Mouse (Mus musculus) liver, embryonic 13.5 days (tissue): ENCODE measurements at regions not wholly inside any gene's neighbourhood (a gene's known extent, or its start where the extent isn't known, plus 50 kb on each side); places are given as distances from the start of the nearest gene placed in this dataset.
A peak's percentile ranks its signal among the peaks of the same experiment; 100 is the strongest.

Experiments
- ATAC-seq: fragments of 200-750 bp; cut with Nextera tagmentation; 2 replicates; pipeline ENCODE4 v1.8.0; 2017; ENCODE audit warnings: low read depth, mild to moderate bottlenecking, moderate number of reproducible peaks, moderate library complexity
- DNase-seq: peaks from one replicate; pipeline ENCODE4 v3.0.0; 2022
- H3K27ac ChIP-seq: fragments of 300-500 bp; sonication (generic); 2 replicates; pipeline ENCODE4 v1.5.1; 2015; ENCODE audit warnings: moderate library complexity, mild to moderate bottlenecking, inconsistent platforms
- H3K27me3 ChIP-seq: fragments of 300-500 bp; sonication (generic); 2 replicates; pipeline ENCODE4 v1.6.1; 2015; ENCODE audit warnings: mild to moderate bottlenecking, inconsistent platforms
- H3K36me3 ChIP-seq: fragments of 300-500 bp; sonication (generic); 2 replicates; pipeline ENCODE4 v1.6.1; 2015; ENCODE audit warnings: mild to moderate bottlenecking, inconsistent platforms
- H3K4me1 ChIP-seq: fragments of 300-500 bp; sonication (generic); replicated peaks from 2 replicates; pipeline ENCODE4 v1.6.1; 2015; ENCODE audit warnings: inconsistent platforms
- H3K4me2 ChIP-seq: fragments of 300-500 bp; sonication (generic); 2 replicates; pipeline ENCODE4 v1.6.1; 2015; ENCODE audit warnings: inconsistent platforms, mild to moderate bottlenecking, moderate library complexity
- H3K4me3 ChIP-seq: fragments of 300-500 bp; sonication (generic); replicated peaks from 2 replicates; pipeline ENCODE4 v1.5.1; 2015; ENCODE audit warnings: mild to moderate bottlenecking, inconsistent platforms
- H3K9ac ChIP-seq: fragments of 300-500 bp; sonication (generic); 2 replicates; pipeline ENCODE4 v1.6.1; 2015; ENCODE audit warnings: mild to moderate bottlenecking, inconsistent platforms
- H3K9me3 ChIP-seq: fragments of 300-500 bp; sonication (generic); replicated peaks from 2 replicates; pipeline ENCODE4 v1.6.1; 2016; ENCODE audit warnings: inconsistent platforms
- WGBS: fragments of 180-500 bp; shearing (Covaris S2); methylation state at CpG from one replicate; pipeline ENCODE4 v1.1.7; 2015; ENCODE audit not compliant: insufficient replicate concordance; 5-methylcytosine and 5-hydroxymethylcytosine counted together

GRCm38 (mm10) chr4:53231867-53232266 is 72.2 kb upstream of the Abca1 start:
- H3K4me3 ChIP-seq = no peak overlapping the region
- ATAC-seq (no peak), DNase-seq (no peak)
- no peak overlapping the region for H3K27ac ChIP-seq
- H3K4me2 ChIP-seq = no peak overlapping the region
- WGBS = 61% methylated on average over 4 of the region's 4 CpGs
- no peaks in the 10 kb centered on the region for H3K27me3 ChIP-seq
- no peaks in the 10 kb centered on the region for H3K36me3 ChIP-seq
- no peak overlapping the region for H3K9ac ChIP-seq
- H3K4me1 ChIP-seq = no peaks in the 10 kb centered on the region
- H3K9me3 ChIP-seq = no peaks in the 10 kb centered on the region

- Histone ChIP-seq H3K4me1 (no peaks in the 10 kb centered on the region), H3K4me3 (no peak overlapping the region), H3K9me3 (no peaks in the 10 kb centered on the region), H3K4me2 (no peak overlapping the region), H3K27me3 (no peaks in the 10 kb centered on the region), H3K27ac (no peak overlapping the region), H3K9ac (no peak overlapping the region), H3K36me3 (no peaks in the 10 kb centered on the region)
- DNase-seq (no peak), ATAC-seq (no peak)
- 79% methylated on average over 2 of the region's 2 CpGs for WGBS
Observed at GRCm38 (mm10) chr4:53231046-53231445, 71.4 kb upstream of the Abca1 start.

- WGBS = 50% methylated on average over 4 of the region's 4 CpGs
- no peak for DNase-seq
Observed at GRCm38 (mm10) chr4:53228444-53228843, 68.7 kb upstream of the Abca1 start.

GRCm38 (mm10) chr4:53227771-53228170 is 68.1 kb upstream of the Abca1 start:
- Histone ChIP-seq H3K4me3 (no peak overlapping the region), H3K27ac (no peak overlapping the region), H3K27me3 (no peaks in the 10 kb centered on the region), H3K9ac (no peak overlapping the region), H3K36me3 (no peaks in the 10 kb centered on the region), H3K4me1 (no peaks in the 10 kb centered on the region), H3K4me2 (no peak overlapping the region), H3K9me3 (no peaks in the 10 kb centered on the region)
- ATAC-seq (no peak), DNase-seq (no peak)
- 16% methylated on average over 8 of the region's 8 CpGs for WGBS

More at GRCm38 (mm10) chr4:53228444-53228843, 68.7 kb upstream of the Abca1 start:
- Histone ChIP-seq H3K27ac (no peak overlapping the region), H3K27me3 (no peaks in the 10 kb centered on the region), H3K4me2 (no peak overlapping the region), H3K4me3 (no peak overlapping the region), H3K9me3 (no peaks in the 10 kb centered on the region), H3K36me3 (no peaks in the 10 kb centered on the region), H3K9ac (no peak overlapping the region), H3K4me1 (no peaks in the 10 kb centered on the region)
- ATAC-seq = no peak

- Histone ChIP-seq H3K9ac (no peak overlapping the region), H3K27ac (no peak overlapping the region), H3K27me3 (no peaks in the 10 kb centered on the region), H3K4me3 (no peak overlapping the region), H3K9me3 (no peaks in the 10 kb centered on the region), H3K4me2 (no peak overlapping the region), H3K36me3 (no peaks in the 10 kb centered on the region), H3K4me1 (no peaks in the 10 kb centered on the region)
- ATAC-seq (no peak), DNase-seq (no peak)
- 60% methylated on average over 1 of the region's 1 CpGs for WGBS
Observed at GRCm38 (mm10) chr4:53227071-53227470, 67.4 kb upstream of the Abca1 start.

GRCm38 (mm10) chr4:53226376-53226775 is 66.7 kb upstream of the Abca1 start:
- Histone ChIP-seq H3K36me3 (no peaks in the 10 kb centered on the region), H3K4me3 (no peak overlapping the region)
- no peak for ATAC-seq

GRCm38 (mm10) chr4:53223379-53223778 is 63.7 kb upstream of the Abca1 start:
- DNase-seq = no peak
- peaks cover 5% of the 10 kb centered on the region for H3K4me1 ChIP-seq
- no peak overlapping the region for H3K27ac ChIP-seq
- WGBS = 92% methylated on average over 3 of the region's 3 CpGs
- no peaks in the 10 kb centered on the region for H3K36me3 ChIP-seq
- H3K9me3 ChIP-seq = no peaks in the 10 kb centered on the region
- H3K4me2 ChIP-seq = no peak overlapping the region
- no peak overlapping the region for H3K4me3 ChIP-seq
- H3K9ac ChIP-seq = no peak overlapping the region
- ATAC-seq = no peak
- 0 out of 2 replicates have a peak, but pooled peaks cover 3% of the 10 kb centered on the region for H3K27me3 ChIP-seq

More at GRCm38 (mm10) chr4:53226376-53226775, 66.7 kb upstream of the Abca1 start:
- no peaks in the 10 kb centered on the region for H3K4me1 ChIP-seq
- H3K27ac ChIP-seq = no peak overlapping the region
- no peak overlapping the region for H3K9ac ChIP-seq
- DNase-seq = no peak
- H3K27me3 ChIP-seq = no peaks in the 10 kb centered on the region
- no peak overlapping the region for H3K4me2 ChIP-seq
- H3K9me3 ChIP-seq = no peaks in the 10 kb centered on the region
- 66% methylated on average over 3 of the region's 3 CpGs for WGBS

- no peaks in the 10 kb centered on the region for H3K36me3 ChIP-seq
- no peak overlapping the region for H3K27ac ChIP-seq
- 0 out of 2 replicates have a peak, but pooled peaks cover 3% of the 10 kb centered on the region for H3K27me3 ChIP-seq
- H3K4me3 ChIP-seq = no peak overlapping the region
- ATAC-seq (no peak), DNase-seq (no peak)
- no peaks in the 10 kb centered on the region for H3K9me3 ChIP-seq
- H3K4me2 ChIP-seq = no peak overlapping the region
- H3K4me1 ChIP-seq = peaks cover 18% of the 10 kb centered on the region
- no peak overlapping the region for H3K9ac ChIP-seq
- 66% methylated on average over 4 of the region's 4 CpGs for WGBS
Observed at GRCm38 (mm10) chr4:53220809-53221208, 61.1 kb upstream of the Abca1 start.

- peaks cover 18% of the 10 kb centered on the region for H3K4me1 ChIP-seq
- H3K9ac ChIP-seq = no peak overlapping the region
- 59% methylated on average over 3 of the region's 3 CpGs for WGBS
- 0 out of 2 replicates have a peak, but pooled peaks cover 3% of the 10 kb centered on the region for H3K27me3 ChIP-seq
- no peak overlapping the region for H3K4me3 ChIP-seq
- ATAC-seq (no peak), DNase-seq (no peak)
- H3K27ac ChIP-seq = no peak overlapping the region
- H3K9me3 ChIP-seq = no peaks in the 10 kb centered on the region
- no peak overlapping the region for H3K4me2 ChIP-seq
- H3K36me3 ChIP-seq = no peaks in the 10 kb centered on the region
Observed at GRCm38 (mm10) chr4:53219351-53219750, 59.7 kb upstream of the Abca1 start.

GRCm38 (mm10) chr4:53218752-53219151 is 59.1 kb upstream of the Abca1 start:
- Histone ChIP-seq H3K27me3 (0 out of 2 replicates have a peak, but pooled peaks cover 3% of the 10 kb centered on the region), H3K27ac (no peak overlapping the region), H3K9ac (no peak overlapping the region), H3K9me3 (no peaks in the 10 kb centered on the region), H3K4me1 (peaks cover 18% of the 10 kb centered on the region), H3K36me3 (no peaks in the 10 kb centered on the region), H3K4me3 (no peak overlapping the region), H3K4me2 (no peak overlapping the region)
- 56% methylated on average over 7 of the region's 7 CpGs for WGBS
- DNase-seq (no peak), ATAC-seq (no peak)

GRCm38 (mm10) chr4:53218291-53218640 is 58.6 kb upstream of the Abca1 start:
- no peak; the same call in 1 of the 2 replicates for ATAC-seq
- Histone ChIP-seq H3K27ac (no peak overlapping the region), H3K4me3 (peak overlapping the region; percentile 54; the same call in 1 of the 2 replicates), H3K36me3 (no peaks in the 10 kb centered on the region), H3K27me3 (0 out of 2 replicates have a peak, but pooled peaks cover 3% of the 10 kb centered on the region), H3K4me1 (peaks cover 18% of the 10 kb centered on the region), H3K4me2 (peak overlapping the region; percentile 72), H3K9me3 (no peaks in the 10 kb centered on the region), H3K9ac (no peak overlapping the region)
- DNase-seq = no peak
- WGBS = 52% methylated on average over 5 of the region's 5 CpGs

GRCm38 (mm10) chr4:53217608-53218290 is 58.1 kb upstream of the Abca1 start:
- ATAC-seq = peak; percentile 78
- WGBS = 1% methylated on average over 38 of the region's 38 CpGs
- Histone ChIP-seq H3K9ac (peak overlapping the region; percentile 8; the same call in 1 of the 2 replicates), H3K27ac (no peak overlapping the region), H3K36me3 (no peaks in the 10 kb centered on the region), H3K9me3 (no peaks in the 10 kb centered on the region), H3K4me3 (peak overlapping the region; percentile 54), H3K4me2 (peak overlapping the region; percentile 72), H3K4me1 (peaks cover 18% of the 10 kb centered on the region), H3K27me3 (0 out of 2 replicates have a peak, but pooled peaks cover 3% of the 10 kb centered on the region)
- DNase-seq = no peak
